Mouse (Mus musculus) embryonic fibroblast, embryonic 13.5 days (primary cell): ENCODE results near the gene Hs3st2. TPM values are rescaled to one million over a fixed set of nuclear protein-coding genes. Genes with fewer than 3 reads are reported as not detected.

Experiments used
- H3K27ac ChIP-seq: 2 replicates; pipeline ENCODE4 v1.5.1; 2012; ENCODE audit warnings: low read length, control low read depth, inconsistent platforms; ENCODE audit not compliant: insufficient read depth
- H3K4me1 ChIP-seq: 2 replicates; pipeline ENCODE4 v1.6.1; 2011; ENCODE audit warnings: low read length; ENCODE audit not compliant: control insufficient read depth, insufficient read depth
- H3K4me3 ChIP-seq: 2 replicates; pipeline ENCODE4 v1.5.1; 2011; ENCODE audit warnings: mild to moderate bottlenecking, control low read depth, low read length; ENCODE audit not compliant: insufficient read depth
- CTCF ChIP-seq: IDR thresholded peaks from 2 replicates; pipeline ENCODE4 v1.5.1; 2011; ENCODE audit warnings: mild to moderate bottlenecking, control low read depth, low read length, moderate library complexity, borderline replicate concordance; ENCODE audit not compliant: insufficient read depth
- POLR2A ChIP-seq: IDR thresholded peaks from 2 replicates; pipeline ENCODE4 v1.6.1; 2011; ENCODE audit warnings: low read depth, mild to moderate bottlenecking, control low read depth, low read length, moderate library complexity
- polyA plus RNA-seq: library from polyadenylated mRNA; stranded (reverse); fragments of >200 nt; gene quantifications from 2 replicates; pipeline ENCODE4 v1.2.4, GENCODE M21; 2011; ENCODE audit warnings: low read depth; ENCODE audit not compliant: missing spikeins, insufficient read length

Gene Hs3st2
- polyA plus RNA-seq, 1 experiment: not detected

DNA sequence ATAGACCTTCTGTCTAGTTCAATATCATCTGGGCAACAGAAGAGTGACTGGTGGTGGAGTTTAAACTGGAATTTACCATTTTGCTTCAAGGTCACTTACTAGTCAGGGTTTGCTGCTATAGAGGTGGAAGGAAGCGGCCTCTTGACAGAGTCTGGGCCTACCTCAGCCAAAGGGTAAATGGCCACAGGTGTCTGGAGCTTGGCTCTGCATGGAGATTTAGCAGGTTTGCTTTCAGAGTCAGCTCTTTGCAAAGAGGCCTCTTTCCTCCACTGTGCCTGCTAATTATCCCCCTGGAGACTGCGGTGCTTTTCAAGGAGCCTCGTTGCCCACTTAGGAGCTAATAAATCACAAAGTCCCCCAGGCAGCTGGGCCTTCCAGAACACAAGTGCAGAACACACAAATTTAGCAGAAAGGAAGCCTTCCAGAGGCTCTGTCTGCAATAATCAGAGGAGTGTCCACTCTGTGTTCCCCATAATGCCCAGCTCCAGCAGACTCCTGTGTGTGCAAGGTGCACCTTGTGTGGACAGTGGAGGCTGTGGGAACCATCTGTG is 99.9 kb downstream of the Hs3st2 start:
- TF ChIP-seq POLR2A (no peak), CTCF (no peak)
- Histone ChIP-seq H3K27ac (no peak overlapping the region), H3K4me1 (no peaks in the 10 kb centered on the region), H3K4me3 (no peak overlapping the region)

GRCm38 (mm10) chr7:121500516-121500915 is 108.9 kb downstream of the Hs3st2 start:
- no peak for TF ChIP-seq POLR2A
- TF ChIP-seq CTCF: no peak
- Histone ChIP-seq H3K27ac (no peak overlapping the region), H3K4me1 (no peaks in the 10 kb centered on the region), H3K4me3 (no peak overlapping the region)

DNA sequence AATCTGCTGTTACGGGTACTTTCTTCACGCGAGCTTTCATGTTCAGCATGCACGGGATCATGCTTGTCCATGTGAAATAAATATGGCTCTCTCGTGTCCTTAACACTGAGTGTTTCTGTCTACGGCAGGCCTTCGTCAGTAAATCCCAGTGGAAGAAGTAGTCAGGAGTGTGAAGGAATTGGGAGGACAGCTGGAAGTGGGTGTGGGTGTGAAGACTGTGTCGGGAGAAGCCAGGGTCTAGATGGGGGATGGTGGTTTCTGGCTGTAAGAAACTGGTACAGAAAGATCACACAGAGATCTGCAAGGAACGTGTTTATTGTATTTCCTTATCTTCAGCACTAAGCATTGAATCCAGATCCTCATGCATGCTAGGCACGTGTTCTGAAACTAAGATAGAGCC is 110.0 kb downstream of the Hs3st2 start:
- H3K4me1 ChIP-seq: no peaks in the 10 kb centered on the region
- no peak for TF ChIP-seq POLR2A

DNA sequence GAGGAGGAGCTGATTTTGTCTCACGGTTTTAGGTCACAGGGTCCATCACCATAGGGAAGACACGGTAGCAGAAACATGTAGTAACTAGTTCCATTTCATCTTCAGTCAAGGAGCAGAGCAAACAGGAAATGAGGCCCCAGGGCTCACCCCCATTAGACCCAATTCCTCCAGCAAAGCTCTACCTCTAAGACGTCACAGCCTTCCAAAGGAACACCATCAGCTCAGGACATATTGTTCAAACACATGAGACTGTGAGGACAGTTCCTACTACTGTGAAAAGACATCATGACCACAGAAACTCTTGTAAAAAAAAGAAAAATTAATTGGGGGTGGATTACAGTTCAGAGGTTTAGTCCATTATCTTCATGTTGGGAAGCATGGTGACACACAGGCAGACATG is 125.1 kb downstream of the Hs3st2 start:
- no peak overlapping the region for H3K27ac ChIP-seq
- H3K4me1 ChIP-seq: no peaks in the 10 kb centered on the region
- no peak overlapping the region for H3K4me3 ChIP-seq
- TF ChIP-seq POLR2A: no peak
- no peak for TF ChIP-seq CTCF

More for the DNA sequence above, 110.0 kb downstream of the Hs3st2 start:
- Histone ChIP-seq H3K4me3 (no peak overlapping the region), H3K27ac (no peak overlapping the region)

- Histone ChIP-seq H3K4me1 (no peaks in the 10 kb centered on the region), H3K4me3 (no peak overlapping the region), H3K27ac (no peak overlapping the region)
- TF ChIP-seq CTCF: no peak
- TF ChIP-seq POLR2A: no peak
Measured at GRCm38 (mm10) chr7:121517165-121517591, 125.5 kb downstream of the Hs3st2 start.

- no peak overlapping the region for H3K4me3 ChIP-seq
- no peak for TF ChIP-seq CTCF
- no peak for TF ChIP-seq POLR2A
- no peak overlapping the region for H3K27ac ChIP-seq
Measured at GRCm38 (mm10) chr7:121522125-121522524, 130.5 kb downstream of the Hs3st2 start.

DNA sequence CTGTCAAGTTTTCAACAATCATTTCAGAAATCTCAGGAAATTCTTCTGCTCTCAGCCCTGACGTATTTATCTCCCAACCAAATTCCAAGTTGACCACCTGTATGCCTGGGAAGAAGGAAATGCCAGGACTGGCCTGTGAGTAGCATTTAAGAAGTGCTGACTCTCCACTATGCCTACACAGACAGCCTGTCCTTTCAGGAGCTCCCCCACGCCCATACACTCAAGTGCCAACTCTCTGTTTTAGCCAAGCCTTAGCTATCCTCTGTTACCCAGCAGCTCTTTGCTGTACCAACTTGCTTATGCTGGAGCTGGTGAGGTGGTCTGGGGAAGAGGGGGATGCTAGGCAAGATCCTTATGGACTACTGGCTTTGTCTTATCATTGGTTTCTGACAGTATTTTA is 137.4 kb downstream of the Hs3st2 start:
- no peak overlapping the region for H3K4me3 ChIP-seq
- TF ChIP-seq CTCF (no peak), POLR2A (no peak)
- no peak overlapping the region for H3K27ac ChIP-seq
- H3K4me1 ChIP-seq: no peaks in the 10 kb centered on the region

More at GRCm38 (mm10) chr7:121522125-121522524, 130.5 kb downstream of the Hs3st2 start:
- no peaks in the 10 kb centered on the region for H3K4me1 ChIP-seq

DNA sequence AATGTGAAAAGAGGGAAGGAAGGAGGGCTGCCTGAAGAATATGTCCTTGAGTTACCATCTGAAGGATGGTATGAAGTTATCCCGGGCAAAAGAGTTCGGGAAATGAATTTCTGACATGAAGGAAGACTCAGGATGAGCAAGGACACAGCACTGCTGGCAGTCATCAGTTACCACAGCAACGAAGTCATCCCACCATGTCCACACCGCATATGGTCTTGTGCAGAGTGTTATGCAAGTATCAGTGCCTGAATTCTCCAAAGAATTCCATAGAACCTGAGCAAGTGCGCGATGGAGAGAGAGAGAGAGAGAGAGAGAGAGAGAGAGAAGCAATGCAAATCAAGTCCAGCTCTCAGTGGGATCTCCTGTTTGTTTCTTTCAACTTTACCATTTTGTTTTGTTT is 142.0 kb downstream of the Hs3st2 start:
- H3K27ac ChIP-seq: no peak overlapping the region
- no peaks in the 10 kb centered on the region for H3K4me1 ChIP-seq
- no peak overlapping the region for H3K4me3 ChIP-seq
- TF ChIP-seq CTCF (no peak), POLR2A (no peak)

DNA sequence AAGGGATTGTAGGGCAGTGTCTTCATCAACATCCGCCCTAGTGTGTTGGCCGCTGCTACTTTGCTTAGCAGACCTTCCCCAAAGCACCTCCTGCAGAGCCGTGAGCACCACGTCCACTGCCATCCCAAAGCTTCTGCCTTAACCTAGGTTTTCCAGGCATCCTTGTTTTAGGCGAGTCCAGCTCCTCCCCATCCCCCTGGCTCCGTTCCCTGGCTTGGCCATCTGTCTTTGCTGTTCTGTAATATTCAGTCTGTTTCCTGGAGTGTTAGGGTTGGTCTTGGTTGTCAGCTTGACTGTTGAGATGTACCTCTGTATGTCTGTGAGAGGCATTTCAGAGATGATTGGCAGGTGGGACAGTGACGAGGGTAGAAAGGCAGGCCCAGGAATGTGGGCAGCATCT is 142.7 kb downstream of the Hs3st2 start:
- Histone ChIP-seq H3K4me3 (no peak overlapping the region), H3K4me1 (no peaks in the 10 kb centered on the region), H3K27ac (no peak overlapping the region)
- TF ChIP-seq POLR2A: no peak
- no peak for TF ChIP-seq CTCF

DNA sequence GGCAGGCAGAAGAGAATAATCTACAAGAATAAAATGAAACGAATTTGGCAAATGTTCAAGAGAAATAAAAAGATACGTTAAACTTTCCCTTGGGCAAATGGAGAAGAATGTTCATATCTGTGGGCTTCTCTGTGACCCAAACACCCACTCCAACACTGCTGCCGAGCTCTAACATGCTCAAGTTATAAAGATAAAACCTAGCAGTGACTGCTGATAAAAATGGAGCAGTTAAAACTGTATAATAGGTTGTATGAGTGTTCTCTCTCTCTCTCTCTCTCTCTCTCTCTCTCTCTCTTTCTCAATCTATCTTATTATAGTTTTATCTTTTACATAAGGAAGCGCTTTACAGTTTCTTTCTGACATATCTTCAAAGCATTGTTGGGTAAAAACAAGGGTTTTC is 144.3 kb downstream of the Hs3st2 start:
- H3K4me3 ChIP-seq: no peak overlapping the region
- H3K27ac ChIP-seq: no peak overlapping the region
- H3K4me1 ChIP-seq: no peaks in the 10 kb centered on the region
- no peak for TF ChIP-seq CTCF
- TF ChIP-seq POLR2A: no peak
